Mouse (Mus musculus) cerebellum, postnatal 36 days (tissue): ENCODE measurements around the gene Tnfrsf8.

ENCODE experiments used
- DNase-seq, 2 experiments: peaks; one replicate each; pipeline ENCODE4 v3.0.0; 2021 to 2022; ENCODE audit warnings: mixed read lengths in 2 of 2

Gene Tnfrsf8

GRCm38 (mm10) chr4:145267631-145268110, 47.3 kb downstream of the Tnfrsf8 start:
- no peak for DNase-seq

- DNase-seq, result no peak
Observed at GRCm38 (mm10) chr4:145266505-145266904, 48.5 kb downstream of the Tnfrsf8 start.

GRCm38 (mm10) chr4:145264761-145265160, 50.2 kb downstream of the Tnfrsf8 start:
- no peak for DNase-seq

- DNase-seq, result no peak
Observed at GRCm38 (mm10) chr4:145263583-145263982, 51.4 kb downstream of the Tnfrsf8 start.

- no peak for DNase-seq
Observed at GRCm38 (mm10) chr4:145260802-145261201, 54.2 kb downstream of the Tnfrsf8 start.

GRCm38 (mm10) chr4:145257751-145258434, 57.1 kb downstream of the Tnfrsf8 start:
- DNase-seq, result no peak

GRCm38 (mm10) chr4:145256144-145256543, 58.8 kb downstream of the Tnfrsf8 start:
- no peak for DNase-seq

GRCm38 (mm10) chr4:145254418-145254817, 60.5 kb downstream of the Tnfrsf8 start:
- no peak for DNase-seq

GRCm38 (mm10) chr4:145252611-145253010, 62.4 kb downstream of the Tnfrsf8 start:
- no peak for DNase-seq

- no peak for DNase-seq
Observed at GRCm38 (mm10) chr4:145251546-145251945, 63.4 kb downstream of the Tnfrsf8 start.

GRCm38 (mm10) chr4:145250002-145250401, 65.0 kb downstream of the Tnfrsf8 start:
- no peak for DNase-seq

- no peak for DNase-seq
Observed at GRCm38 (mm10) chr4:145247556-145247955, 67.4 kb downstream of the Tnfrsf8 start.

- no peak for DNase-seq
Observed at GRCm38 (mm10) chr4:145246173-145247011, 68.6 kb downstream of the Tnfrsf8 start, which contains the start of gene Tnfrsf1b. Gene Tnfrsf1b (minus strand): TSS chr4:145246870.

- no peak for DNase-seq
Observed at GRCm38 (mm10) chr4:145245581-145245980, 69.4 kb downstream of the Tnfrsf8 start.

GRCm38 (mm10) chr4:145244676-145245075, 70.3 kb downstream of the Tnfrsf8 start:
- DNase-seq, result no peak

GRCm38 (mm10) chr4:145242719-145243350, 72.1 kb downstream of the Tnfrsf8 start:
- no peak for DNase-seq

GRCm38 (mm10) chr4:145240723-145241231, 74.2 kb downstream of the Tnfrsf8 start:
- no peak for DNase-seq

GRCm38 (mm10) chr4:145239049-145239830, 75.7 kb downstream of the Tnfrsf8 start:
- DNase-seq, result peak in 1 of 2 experiments; percentile 7

- no peak for DNase-seq
Observed at GRCm38 (mm10) chr4:145236027-145236426, 78.9 kb downstream of the Tnfrsf8 start.

GRCm38 (mm10) chr4:145233487-145234228, 81.3 kb downstream of the Tnfrsf8 start:
- no peak for DNase-seq

- DNase-seq, result no peak
Observed at GRCm38 (mm10) chr4:145231732-145232131, 83.2 kb downstream of the Tnfrsf8 start.
